Mouse (Mus musculus) spleen, postnatal 36 days (tissue): ENCODE data around the gene 4930453N24Rik.

Source experiments
- DNase-seq, 2 experiments: peaks; one replicate each; pipeline ENCODE4 v3.0.0; 2022; ENCODE audit warnings: low spot score in 2 of 2, mixed read lengths in 1 of 2

Gene 4930453N24Rik

GRCm38 (mm10) chr16:64721542-64721941, 49.4 kb downstream of the 4930453N24Rik start:
- no peak for DNase-seq

GRCm38 (mm10) chr16:64719096-64719495, 51.9 kb downstream of the 4930453N24Rik start:
- DNase-seq: no peak

GRCm38 (mm10) chr16:64717814-64718213, 53.1 kb downstream of the 4930453N24Rik start:
- DNase-seq: no peak

DNA sequence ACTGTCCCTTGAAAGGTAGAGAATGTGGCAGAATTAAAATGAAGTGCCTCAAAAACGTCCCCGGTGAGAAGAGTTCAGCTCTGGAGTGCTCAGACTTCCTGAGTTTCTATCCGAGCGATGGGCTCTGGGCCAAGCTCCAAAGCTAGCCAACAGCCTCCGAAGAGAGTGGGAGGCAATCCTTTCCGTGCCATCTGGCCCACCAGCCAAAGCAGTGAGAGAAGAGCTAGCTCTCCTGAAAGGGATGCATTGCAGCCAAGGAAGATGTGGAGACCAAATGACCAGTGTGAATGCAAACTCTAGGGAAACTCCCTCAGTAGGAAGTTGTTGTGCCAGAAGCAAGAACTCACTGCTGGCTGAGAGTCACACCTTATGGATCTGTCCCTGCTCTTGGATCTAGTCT, 59.1 kb downstream of the 4930453N24Rik start:
- no peak for DNase-seq
